Mouse (Mus musculus) ES-E14 (cell line): ENCODE results near the gene Ldha. TPM values are rescaled to one million over a fixed set of nuclear protein-coding genes. Genes with fewer than 3 reads are reported as not detected.
"Not testable (repeated sequence)": the region's sequence is repeated elsewhere in the genome, so short reads cannot be mapped to it uniquely, and the experiment has no call there.

ENCODE experiments used
- DNase-seq: peaks from one replicate; pipeline ENCODE4 v3.0.0-alpha.2; 2013; ENCODE audit warnings: low read depth, low spot score
- H3K27ac ChIP-seq: 2 replicates; pipeline ENCODE4 v1.5.1; 2012; ENCODE audit warnings: low read depth, mild to moderate bottlenecking, low read length, moderate library complexity, mixed read lengths; ENCODE audit not compliant: poor library complexity, insufficient read depth, severe bottlenecking
- H3K36me3 ChIP-seq: 2 replicates; pipeline ENCODE4 v1.6.1; 2012; ENCODE audit warnings: mild to moderate bottlenecking, low read length, moderate library complexity, mixed read lengths; ENCODE audit not compliant: control insufficient read depth, poor library complexity, insufficient read depth, severe bottlenecking
- H3K4me1 ChIP-seq, 2 experiments: fragments of 150-350 bp in 1 of 2; sonication (generic) in 1 of 2; 2 replicates each; pipeline ENCODE4 v1.6.1; 2012; ENCODE audit warnings: low read length in 2 of 2, mild to moderate bottlenecking in 1 of 2, mixed read lengths in 1 of 2; ENCODE audit not compliant: control insufficient read depth in 2 of 2, insufficient read depth in 2 of 2, poor library complexity in 1 of 2
- H3K4me3 ChIP-seq, 2 experiments: fragments of 150-350 bp in 1 of 2; sonication (generic) in 1 of 2; 2 replicates each; pipeline ENCODE4 v1.5.1; 2012; ENCODE audit warnings: low read length in 2 of 2, low read depth in 1 of 2, mild to moderate bottlenecking in 1 of 2, mixed read lengths in 1 of 2; ENCODE audit not compliant: insufficient read depth in 1 of 2, poor library complexity in 1 of 2, severe bottlenecking in 1 of 2
- H3K9ac ChIP-seq: 2 replicates; pipeline ENCODE4 v1.6.1; 2012; ENCODE audit warnings: low read depth, mild to moderate bottlenecking, low read length, mixed read lengths; ENCODE audit not compliant: poor library complexity, insufficient read depth, severe bottlenecking
- H3K9me3 ChIP-seq: fragments of 150-350 bp; sonication (generic); 2 replicates; pipeline ENCODE4 v1.6.1; 2012; ENCODE audit warnings: low read depth, mild to moderate bottlenecking, low read length; ENCODE audit not compliant: control insufficient read depth, insufficient read depth
- CHD2 ChIP-seq: IDR thresholded peaks from 2 replicates; pipeline ENCODE4 v1.6.1; 2014; ENCODE audit warnings: mild to moderate bottlenecking, low read depth, low read length, inconsistent platforms
- HCFC1 ChIP-seq: IDR thresholded peaks from 2 replicates; pipeline ENCODE4 v1.6.1; 2012; ENCODE audit warnings: low read length, inconsistent platforms, borderline replicate concordance; ENCODE audit not compliant: insufficient read depth
- MAFK ChIP-seq: IDR thresholded peaks from 2 replicates; pipeline ENCODE4 v1.6.1; 2014; ENCODE audit warnings: mild to moderate bottlenecking, low read depth, low read length, inconsistent platforms; ENCODE audit not compliant: insufficient read depth
- ZC3H11A ChIP-seq: IDR thresholded peaks from 2 replicates; pipeline ENCODE4 v1.6.1; 2012; ENCODE audit warnings: low read depth, mild to moderate bottlenecking, inconsistent platforms, low read length, borderline replicate concordance
- ZNF384 ChIP-seq: IDR thresholded peaks from 2 replicates; pipeline ENCODE4 v1.6.1; 2012; ENCODE audit warnings: low read depth, low read length, inconsistent platforms
- in situ Hi-C, 2 experiments: fragments of 600-800 bp; cut with MboI; formaldehyde crosslinking; loops; one replicate each; pipeline ENCODE4 v1.15.1; 2025; ENCODE audit warnings: low sequenced_read_pairs in 2 of 2, inconsistent platforms in 1 of 2; ENCODE audit not compliant: unreplicated experiment in 2 of 2
- total RNA-seq: library from RNA; depleted of rRNA; stranded (reverse); fragments of 300-350 nt; gene quantifications from 2 replicates; pipeline ENCODE4 v1.2.3, GENCODE M21; 2012; rRNA removed

The Ldha gene
- total RNA-seq, 1 experiment, result 621 TPM

- Histone ChIP-seq H3K27ac (no peak overlapping the region), H3K4me3 (no peak overlapping the region), H3K9ac (no peak overlapping the region), H3K4me1 (no peaks in the 10 kb centered on the region), H3K9me3 (no peaks in the 10 kb centered on the region), H3K36me3 (no peaks in the 10 kb centered on the region)
- in situ Hi-C loops, result no loop called here
- TF ChIP-seq ZNF384, result peak; percentile 74; the same call in 1 of the 2 replicates
- no peak for TF ChIP-seq ZC3H11A
- DNase-seq, result no peak
Observed at GRCm38 (mm10) chr7:46880992-46881391, 39.7 kb downstream of the Ldha start.

- H3K36me3 ChIP-seq, H3K27ac ChIP-seq, H3K4me1 ChIP-seq, in situ Hi-C loops, H3K9ac ChIP-seq, H3K4me3 ChIP-seq, H3K9me3 ChIP-seq, DNase-seq: not testable (repeated sequence)
Observed at GRCm38 (mm10) chr7:46881941-46882340, 40.7 kb downstream of the Ldha start.

- TF ChIP-seq MAFK (no peak), CHD2 (no peak), ZC3H11A (no peak), HCFC1 (no peak), ZNF384 (no peak)
- no peak overlapping the region for H3K4me3 ChIP-seq
- no peak overlapping the region for H3K27ac ChIP-seq
- in situ Hi-C loops, result no loop called here
- DNase-seq, result no peak
- H3K9me3 ChIP-seq, result no peaks in the 10 kb centered on the region
- H3K4me1 ChIP-seq, result no peaks in the 10 kb centered on the region
- H3K36me3 ChIP-seq, result peaks cover 4% of the 10 kb centered on the region
- no peak overlapping the region for H3K9ac ChIP-seq
Observed at GRCm38 (mm10) chr7:46883304-46883703, 42.0 kb downstream of the Ldha start.

- TF ChIP-seq CHD2, result no peak
- no peak for TF ChIP-seq MAFK
- TF ChIP-seq HCFC1, result no peak
- TF ChIP-seq ZC3H11A, result no peak
- TF ChIP-seq ZNF384, result no peak
- H3K36me3 ChIP-seq, result peaks cover 13% of the 10 kb centered on the region
- no peak for DNase-seq
Observed at GRCm38 (mm10) chr7:46895511-46895910, 54.2 kb downstream of the Ldha start.

GRCm38 (mm10) chr7:46899343-46899742 is 58.1 kb downstream of the Ldha start:
- TF ChIP-seq ZC3H11A, result no peak
- no peak for TF ChIP-seq CHD2
- TF ChIP-seq MAFK, result no peak
- no peak for TF ChIP-seq ZNF384
- TF ChIP-seq HCFC1, result no peak
- H3K36me3 ChIP-seq, result peaks cover 12% of the 10 kb centered on the region

More at GRCm38 (mm10) chr7:46895511-46895910, 54.2 kb downstream of the Ldha start:
- Histone ChIP-seq H3K4me1 (no peaks in the 10 kb centered on the region), H3K9me3 (no peaks in the 10 kb centered on the region), H3K4me3 (no peak overlapping the region), H3K9ac (no peak overlapping the region), H3K27ac (no peak overlapping the region)
- in situ Hi-C loops, result no loop called here

More at GRCm38 (mm10) chr7:46899343-46899742, 58.1 kb downstream of the Ldha start:
- in situ Hi-C loops, result no loop called here
- H3K4me3 ChIP-seq, result no peak overlapping the region
- no peak overlapping the region for H3K27ac ChIP-seq
- DNase-seq, result no peak
- no peak overlapping the region for H3K9ac ChIP-seq
- no peaks in the 10 kb centered on the region for H3K4me1 ChIP-seq
- no peaks in the 10 kb centered on the region for H3K9me3 ChIP-seq

Other genes with a start within 250 kb of the Ldha start
- 5.4 and 5.7 TPM in 2 replicates for gene Sergef, start 201.7 kb upstream of the Ldha start, total RNA-seq
- gene Tph1, start 168.9 kb upstream of the Ldha start, total RNA-seq, result 0.32 and 3.6 TPM in 2 replicates
- 15.2 and 15.6 TPM in 2 replicates for gene Saal1, start 130.8 kb upstream of the Ldha start, total RNA-seq
- 0.54 and 0.79 TPM in 2 replicates for gene Saa3, start 125.8 kb upstream of the Ldha start, total RNA-seq
- not detected in 2 replicates for gene Saa4, start 108.9 kb upstream of the Ldha start, total RNA-seq
- not detected in 2 replicates for gene Saa1, start 98.5 kb upstream of the Ldha start, total RNA-seq
- not detected in 2 replicates for gene Saa2, start 89.7 kb upstream of the Ldha start, total RNA-seq
- 17.4 and 18.0 TPM in 2 replicates for gene Hps5, start 45.4 kb upstream of the Ldha start, total RNA-seq
- 57.5 and 71.7 TPM in 2 replicates for gene Gtf2h1, start 45.4 kb upstream of the Ldha start, total RNA-seq
- 3.4 and 3.9 TPM in 2 replicates for gene Ldhc, start 19.7 kb downstream of the Ldha start, total RNA-seq
- gene Tsg101, start 78.5 kb downstream of the Ldha start, total RNA-seq, result 44.9 and 54.3 TPM in 2 replicates
- 6.6 and 10.3 TPM in 2 replicates for gene Uevld, start 117.1 kb downstream of the Ldha start, total RNA-seq
- gene Gm9999, start 142.1 kb downstream of the Ldha start, total RNA-seq, result not detected in 2 replicates
- 7.1 and 10.6 TPM in 2 replicates for gene Spty2d1, start 166.9 kb downstream of the Ldha start, total RNA-seq
- gene Tmem86a, start 209.1 kb downstream of the Ldha start, total RNA-seq, result 1.1 and 2.1 TPM in 2 replicates